Mouse (Mus musculus): ENCODE measurements around the gene Dohh. TPM values are rescaled to one million over a fixed set of nuclear protein-coding genes. Genes with fewer than 3 reads are reported as not detected.
A peak's percentile ranks its signal among the peaks of the same experiment; 100 is the strongest.

Gene Dohh
- polyA plus RNA-seq, 1 experiment from 2014 or later = 94.0 TPM

- Histone ChIP-seq H3K4me2 (peak overlapping the region; percentile 73), H3K9me3 (no peaks in the 10 kb centered on the region), H3K4me3 (peak overlapping the region; percentile 62), H3K36me3 (no peaks in the 10 kb centered on the region), H3K4me1 (replicated peaks) (peaks cover 33% of the 10 kb centered on the region), H3K27me3 (peaks cover 10% of the 10 kb centered on the region), H3K27ac (replicated peaks) (0 out of 2 replicates have a peak overlapping the region, but pooled peaks have one; percentile 16), H3K9ac (peak overlapping the region; percentile 54)
- WGBS = 1% methylated on average over 29 of the region's 29 CpGs
- peak; percentile 13; the same call in 1 of the 2 replicates for ATAC-seq (ENCODE audit: low FRiP score, low read depth)
Observed at GRCm38 (mm10) chr10:81349961-81350350, 34.3 kb upstream of the Dohh start.

DNA sequence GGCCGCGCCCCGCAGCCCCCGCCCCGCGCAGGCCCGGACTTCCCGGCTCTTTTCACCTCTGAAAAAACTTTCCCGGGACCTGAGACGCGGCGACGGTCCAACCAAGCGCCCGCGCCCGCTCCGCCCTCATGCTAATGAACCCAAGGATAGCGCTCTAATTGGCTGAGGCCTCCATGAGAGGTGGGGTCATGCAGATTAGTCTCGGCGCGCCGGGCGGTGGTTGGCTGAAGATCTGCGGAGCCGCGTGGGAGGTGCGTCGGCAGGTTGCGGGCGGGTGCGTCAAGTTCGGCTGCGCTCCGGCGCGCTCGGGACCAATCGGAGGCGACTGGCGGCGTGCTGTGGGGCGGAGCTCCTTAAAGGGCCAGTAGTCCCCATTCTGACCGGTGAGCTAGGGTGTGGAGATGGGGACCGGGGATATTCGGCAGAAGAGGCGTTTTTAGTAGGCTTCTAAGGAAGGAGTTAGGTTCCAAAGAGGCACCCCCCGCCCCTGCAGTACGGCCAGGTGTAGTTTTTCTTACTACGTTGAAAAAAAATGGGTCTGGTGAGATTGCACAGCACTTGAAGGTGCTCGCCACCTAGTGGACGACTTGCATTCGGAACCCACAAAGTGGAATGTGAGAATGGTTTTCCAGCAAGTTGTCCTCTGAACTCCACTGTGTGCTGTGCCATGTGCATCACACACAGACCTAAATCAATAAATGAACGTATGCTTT is 33.7 kb upstream of the Dohh start, which contains the start of gene Hmg20b:
Gene Hmg20b (minus strand): TSS at position 130 of the 713 bp plus-strand sequence.
- H3K4me3 ChIP-seq = peak within 1 kb of the TSS; percentile 62
- H3K4me1 ChIP-seq (replicated peaks) = peaks cover 33% of the 10 kb centered on the region
- H3K27me3 ChIP-seq = peaks cover 9% of the 10 kb centered on the region
- under 1% methylated on average over 54 of the region's 54 CpGs for WGBS
- peak; percentile 96 for ATAC-seq (ENCODE audit: low FRiP score, low read depth)
- H3K4me2 ChIP-seq = peak within 1 kb of the TSS; percentile 73
- no peaks in the 10 kb centered on the region for H3K36me3 ChIP-seq
- peak within 1 kb of the TSS; percentile 54 for H3K9ac ChIP-seq
- H3K27ac ChIP-seq (replicated peaks) = peak within 1 kb of the TSS; percentile 81
- H3K9me3 ChIP-seq = no peaks in the 10 kb centered on the region

DNA sequence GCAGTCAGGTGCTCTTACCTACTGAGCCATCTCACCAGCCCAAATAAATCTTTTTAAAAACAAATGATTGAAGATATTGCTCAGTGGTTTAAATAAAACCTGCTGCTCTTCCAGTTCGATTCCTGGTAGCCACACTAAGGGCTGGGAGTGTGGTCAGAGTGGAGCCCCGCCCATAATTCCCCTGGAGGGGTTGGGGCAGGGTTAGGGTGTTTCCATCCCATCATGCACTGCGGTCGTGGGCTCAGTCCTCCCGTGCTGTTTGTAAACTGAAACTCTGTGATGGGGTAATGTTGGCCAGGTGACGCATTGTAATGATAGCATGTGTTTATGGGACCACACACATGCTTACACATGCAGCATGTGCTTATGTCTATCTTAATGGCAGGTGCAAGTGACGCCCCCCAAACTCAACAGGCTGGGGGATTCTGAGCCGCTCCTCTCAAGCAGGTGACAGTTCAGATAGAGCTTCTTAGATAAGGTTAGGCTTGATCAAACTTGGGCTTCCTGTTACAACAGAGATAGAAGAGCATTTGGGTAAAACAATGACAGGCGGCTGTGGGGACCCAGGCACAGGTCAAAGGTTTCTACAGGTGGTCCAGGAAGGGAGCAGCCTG is 32.4 kb upstream of the Dohh start:
- no peak for ATAC-seq (ENCODE audit: low FRiP score, low read depth)
- Histone ChIP-seq H3K4me1 (replicated peaks) (peaks cover 30% of the 10 kb centered on the region), H3K4me2 (no peak overlapping the region), H3K36me3 (no peaks in the 10 kb centered on the region), H3K4me3 (no peak overlapping the region), H3K27me3 (peaks cover 9% of the 10 kb centered on the region; the same call in 1 of the 2 replicates), H3K27ac (replicated peaks) (no peak overlapping the region), H3K9ac (no peak overlapping the region), H3K9me3 (no peaks in the 10 kb centered on the region)
- 29% methylated on average over 9 of the region's 9 CpGs for WGBS

DNA sequence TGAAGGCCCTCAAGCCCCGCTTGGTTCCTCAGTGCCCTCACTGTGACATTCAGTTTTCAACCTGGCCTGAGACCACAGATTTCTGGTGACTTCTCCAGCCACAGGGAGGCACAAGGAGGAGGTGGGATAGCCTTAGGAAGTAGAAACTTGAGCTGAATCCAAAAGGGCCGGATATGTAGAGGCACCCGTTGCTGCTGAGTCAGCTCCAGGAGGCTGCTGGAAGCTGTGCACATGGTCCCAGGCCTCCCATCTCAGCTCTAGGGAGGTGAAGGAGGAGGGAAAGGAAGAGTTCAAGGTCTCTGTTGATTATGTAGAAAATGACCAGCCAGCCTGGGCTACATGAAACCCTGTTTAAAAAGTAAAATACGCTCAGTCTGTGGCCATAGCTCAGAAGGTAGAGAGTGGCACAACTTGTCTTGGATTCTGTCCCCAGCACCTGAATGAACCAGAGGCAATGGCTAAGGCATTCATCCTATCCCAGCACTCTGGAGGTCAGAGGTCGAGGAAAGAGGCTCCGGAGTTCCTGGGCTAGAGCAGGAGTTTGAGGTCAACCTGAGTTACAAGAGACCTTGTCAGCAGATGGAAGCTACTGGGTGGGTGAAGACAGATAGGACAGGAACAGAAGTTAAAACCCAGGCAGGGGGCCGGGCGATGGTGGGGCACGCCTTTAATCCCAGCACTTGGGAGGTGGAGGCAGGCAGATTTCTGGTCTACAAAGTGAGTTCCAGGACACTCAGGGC is 29.3 kb upstream of the Dohh start:
- Histone ChIP-seq H3K4me2 (no peak overlapping the region), H3K9ac (no peak overlapping the region), H3K9me3 (no peaks in the 10 kb centered on the region), H3K27ac (replicated peaks) (no peak overlapping the region), H3K27me3 (no peaks in the 10 kb centered on the region), H3K36me3 (no peaks in the 10 kb centered on the region), H3K4me1 (replicated peaks) (peaks cover 34% of the 10 kb centered on the region), H3K4me3 (no peak overlapping the region)
- no peak for ATAC-seq (ENCODE audit: low FRiP score, low read depth)
- 68% methylated on average over 9 of the region's 9 CpGs for WGBS

DNA sequence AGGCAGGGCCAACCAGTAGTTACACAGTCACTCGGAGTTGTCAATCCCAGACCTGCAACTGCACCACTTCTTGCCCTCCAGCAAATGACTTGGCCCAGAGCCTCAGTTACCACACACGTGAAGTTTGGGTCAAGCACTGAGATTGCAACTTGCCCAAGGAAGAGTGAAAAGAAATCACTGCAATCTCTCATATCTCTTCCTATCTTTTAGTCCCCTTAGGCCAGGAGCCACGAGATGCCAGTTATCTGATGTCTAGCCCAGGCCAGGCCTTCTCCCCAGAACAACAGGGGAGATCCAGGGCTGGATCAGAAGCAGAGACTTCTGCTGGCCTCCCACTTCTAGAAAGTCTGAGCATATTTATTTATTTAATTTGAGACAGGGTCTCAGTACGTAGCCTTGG is 28.7 kb upstream of the Dohh start:
- 78% methylated on average over 4 of the region's 4 CpGs for WGBS

DNA sequence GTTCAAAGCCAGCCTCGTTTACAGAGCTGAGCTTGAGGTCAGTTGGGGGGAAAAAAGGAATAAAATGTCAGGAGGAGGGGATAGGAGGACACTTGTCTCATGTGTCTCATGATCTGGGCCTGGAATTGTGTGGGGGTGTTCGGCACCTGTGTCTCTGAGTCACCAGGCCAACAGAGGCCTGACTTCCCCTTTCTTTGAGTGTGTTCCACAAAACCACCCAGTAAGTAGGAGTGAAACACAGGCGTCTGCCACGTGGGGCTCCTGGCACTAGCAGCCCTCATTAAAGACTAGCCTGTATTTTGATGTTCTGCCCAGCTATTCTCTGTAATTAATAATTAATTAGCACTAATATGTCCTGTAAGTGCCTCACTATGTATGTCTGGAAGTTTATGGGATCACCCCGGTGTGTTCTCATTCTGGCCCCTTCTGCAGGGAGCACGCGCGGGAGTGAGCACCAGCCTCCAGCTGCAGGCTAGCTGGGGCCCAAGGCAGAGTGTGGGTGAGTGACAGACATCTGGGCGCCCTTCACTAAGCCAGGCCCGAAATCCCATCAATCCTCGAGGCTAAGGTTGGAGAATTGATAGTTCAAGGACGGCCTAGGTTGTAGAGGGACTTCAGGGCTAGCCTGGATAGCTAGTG is 27.8 kb upstream of the Dohh start:
- Histone ChIP-seq H3K4me3 (peak overlapping the region; percentile 92), H3K27me3 (no peaks in the 10 kb centered on the region), H3K9me3 (no peaks in the 10 kb centered on the region), H3K36me3 (no peaks in the 10 kb centered on the region), H3K4me1 (replicated peaks) (peaks cover 27% of the 10 kb centered on the region), H3K4me2 (peak overlapping the region; percentile 83), H3K27ac (replicated peaks) (no peak overlapping the region), H3K9ac (no peak overlapping the region)
- ATAC-seq (ENCODE audit: low FRiP score, low read depth) = no peak
- 53% methylated on average over 12 of the region's 12 CpGs for WGBS

More for the DNA sequence above, 28.7 kb upstream of the Dohh start:
- ATAC-seq (ENCODE audit: low FRiP score, low read depth) = no peak
- no peak overlapping the region for H3K9ac ChIP-seq
- no peaks in the 10 kb centered on the region for H3K9me3 ChIP-seq
- peaks cover 33% of the 10 kb centered on the region for H3K4me1 ChIP-seq (replicated peaks)
- H3K36me3 ChIP-seq = no peaks in the 10 kb centered on the region
- no peak overlapping the region for H3K4me3 ChIP-seq
- no peak overlapping the region for H3K4me2 ChIP-seq
- H3K27me3 ChIP-seq = no peaks in the 10 kb centered on the region
- H3K27ac ChIP-seq (replicated peaks) = no peak overlapping the region

DNA sequence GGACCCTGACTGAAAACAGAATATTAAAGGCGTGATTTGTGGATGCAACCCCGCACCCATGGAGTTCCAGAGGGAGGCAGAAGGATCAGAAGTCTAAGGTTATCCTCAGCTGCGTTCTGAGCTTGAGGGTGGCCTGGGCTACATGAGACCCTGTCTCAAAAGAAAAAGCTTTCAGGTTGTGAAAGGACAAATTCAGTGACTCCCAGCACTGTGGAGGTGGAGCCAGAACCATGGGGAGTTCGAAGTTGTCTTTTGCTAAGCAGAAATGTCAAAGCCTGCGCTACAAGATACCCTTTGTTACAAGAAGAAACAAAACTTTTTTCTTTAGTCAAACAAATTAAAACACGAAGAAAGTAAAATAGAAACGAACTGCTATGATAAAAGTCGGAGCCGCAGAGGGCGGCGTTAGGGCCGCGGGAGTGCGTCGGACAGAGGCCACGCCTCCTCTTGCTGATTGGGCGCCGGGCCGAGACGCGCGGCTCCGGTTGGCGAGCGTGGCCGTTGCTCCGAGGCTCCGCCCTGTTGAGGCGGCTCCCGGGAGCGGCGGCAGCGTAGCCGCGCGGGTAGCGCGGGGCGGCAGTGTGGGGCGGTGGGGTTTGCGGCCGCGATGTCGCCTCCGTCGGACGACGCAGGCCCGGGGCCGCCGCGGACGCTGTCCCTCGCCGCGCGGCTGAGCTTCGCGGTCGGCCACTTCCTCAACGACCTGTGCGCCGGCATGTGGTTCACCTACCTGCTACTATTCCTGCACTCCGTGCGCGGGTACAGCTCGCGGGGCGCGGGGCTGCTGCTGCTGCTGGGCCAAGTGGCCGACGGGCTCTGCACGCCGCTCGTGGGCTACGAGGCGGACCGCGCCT is 27.0 kb upstream of the Dohh start, which contains the start of gene Mfsd12:
Gene Mfsd12 (plus strand): TSS at position 501 of the 854 bp plus-strand sequence.
- peak; percentile 91 for ATAC-seq (ENCODE audit: low FRiP score, low read depth)
- no peak within 1 kb of the TSS; the same call in 1 of the 2 replicates for H3K27ac ChIP-seq (replicated peaks)
- H3K9ac ChIP-seq = peak within 1 kb of the TSS; percentile 66
- WGBS = 2% methylated on average over 64 of the region's 79 CpGs
- H3K4me1 ChIP-seq (replicated peaks) = peaks cover 27% of the 10 kb centered on the region
- H3K4me3 ChIP-seq = peak within 1 kb of the TSS; percentile 92
- no peaks in the 10 kb centered on the region for H3K9me3 ChIP-seq
- no peaks in the 10 kb centered on the region for H3K27me3 ChIP-seq
- H3K4me2 ChIP-seq = peak within 1 kb of the TSS; percentile 83
- H3K36me3 ChIP-seq = no peaks in the 10 kb centered on the region

DNA sequence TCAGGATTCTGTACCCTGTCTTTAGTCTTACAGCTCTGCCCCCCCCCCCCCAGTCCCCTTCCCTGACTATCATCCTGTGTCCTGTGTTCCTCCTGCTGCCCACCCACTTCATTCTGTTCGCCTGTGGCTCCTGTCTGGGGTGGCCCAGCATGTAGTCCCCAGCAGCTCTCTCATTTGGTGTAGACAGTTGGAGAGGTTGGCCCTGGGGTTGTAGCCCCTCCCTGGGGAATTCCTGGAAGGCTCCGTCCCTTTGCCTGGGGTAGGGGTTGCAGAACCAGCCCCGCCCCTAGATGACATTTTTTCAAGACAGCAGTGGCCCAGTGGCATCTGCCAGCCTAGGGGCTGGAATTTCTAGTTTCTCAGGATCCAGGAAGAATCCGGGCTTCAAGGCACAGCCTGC is 26.0 kb upstream of the Dohh start:
- Histone ChIP-seq H3K36me3 (no peaks in the 10 kb centered on the region; the same call in none of the 2 replicates), H3K4me1 (replicated peaks) (peaks cover 27% of the 10 kb centered on the region), H3K27me3 (peaks cover 9% of the 10 kb centered on the region), H3K4me2 (peak overlapping the region; percentile 83), H3K4me3 (peak overlapping the region; percentile 92), H3K27ac (replicated peaks) (no peak overlapping the region), H3K9me3 (no peaks in the 10 kb centered on the region), H3K9ac (peak overlapping the region; percentile 66)
- WGBS = 29% methylated on average over 4 of the region's 4 CpGs
- no peak for ATAC-seq (ENCODE audit: low FRiP score, low read depth)

DNA sequence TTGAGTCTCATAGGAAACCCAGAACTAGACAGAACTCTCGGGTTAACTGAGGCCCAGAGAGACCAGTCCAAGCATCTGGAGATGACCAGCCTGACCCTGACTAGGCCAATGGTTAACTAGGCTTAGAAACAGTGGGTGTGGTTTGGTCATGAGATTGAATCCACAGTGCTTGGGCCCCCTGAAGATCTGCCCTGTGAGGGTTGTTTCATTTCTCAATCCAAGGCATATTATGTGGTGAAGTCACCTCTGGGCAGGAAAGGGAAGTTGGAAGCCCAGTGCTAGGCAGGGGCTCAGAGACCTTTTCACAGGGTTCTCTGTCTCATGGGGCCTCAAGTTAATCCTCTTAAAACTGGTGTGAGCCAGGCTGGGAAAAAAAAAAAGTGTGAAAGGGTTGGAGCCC is 25.4 kb upstream of the Dohh start:
- ATAC-seq (ENCODE audit: low FRiP score, low read depth) = no peak
- no peaks in the 10 kb centered on the region for H3K9me3 ChIP-seq
- 37% methylated on average over 1 of the region's 1 CpGs for WGBS
- H3K27me3 ChIP-seq = peaks cover 15% of the 10 kb centered on the region
- no peaks in the 10 kb centered on the region; the same call in none of the 2 replicates for H3K36me3 ChIP-seq
- no peak overlapping the region for H3K27ac ChIP-seq (replicated peaks)
- peak overlapping the region; percentile 83 for H3K4me2 ChIP-seq
- H3K4me1 ChIP-seq (replicated peaks) = peaks cover 33% of the 10 kb centered on the region
- H3K4me3 ChIP-seq = peak overlapping the region; percentile 92; the same call in 1 of the 2 replicates
- H3K9ac ChIP-seq = no peak overlapping the region; the same call in 1 of the 2 replicates

- H3K4me1 ChIP-seq (replicated peaks) = peaks cover 50% of the 10 kb centered on the region
- no peak for ATAC-seq (ENCODE audit: low FRiP score, low read depth)
- WGBS = 76% methylated on average over 8 of the region's 8 CpGs
Observed at GRCm38 (mm10) chr10:81360721-81361120, 23.5 kb upstream of the Dohh start.

More at GRCm38 (mm10) chr10:81360721-81361120, 23.5 kb upstream of the Dohh start:
- no peaks in the 10 kb centered on the region for H3K9me3 ChIP-seq
- H3K36me3 ChIP-seq = no peaks in the 10 kb centered on the region; the same call in none of the 2 replicates
- no peak overlapping the region for H3K4me2 ChIP-seq
- H3K27ac ChIP-seq (replicated peaks) = no peak overlapping the region
- no peak overlapping the region for H3K4me3 ChIP-seq
- H3K27me3 ChIP-seq = peaks cover 18% of the 10 kb centered on the region
- H3K9ac ChIP-seq = no peak overlapping the region

Data from hindbrain, embryonic 15.5 days (tissue).